Mouse (Mus musculus) 3134 (cell line): ENCODE data around the gene Scn3a.
A peak's percentile ranks its signal among the peaks of the same experiment; 100 is the strongest.

ENCODE experiments used
- DNase-seq: peaks from one replicate; pipeline ENCODE4 v3.0.0-alpha.2; 2011; ENCODE audit warnings: low spot score; ENCODE audit not compliant: insufficient read length; ENCODE audit errors: extremely low read depth

Scn3a gene

DNA sequence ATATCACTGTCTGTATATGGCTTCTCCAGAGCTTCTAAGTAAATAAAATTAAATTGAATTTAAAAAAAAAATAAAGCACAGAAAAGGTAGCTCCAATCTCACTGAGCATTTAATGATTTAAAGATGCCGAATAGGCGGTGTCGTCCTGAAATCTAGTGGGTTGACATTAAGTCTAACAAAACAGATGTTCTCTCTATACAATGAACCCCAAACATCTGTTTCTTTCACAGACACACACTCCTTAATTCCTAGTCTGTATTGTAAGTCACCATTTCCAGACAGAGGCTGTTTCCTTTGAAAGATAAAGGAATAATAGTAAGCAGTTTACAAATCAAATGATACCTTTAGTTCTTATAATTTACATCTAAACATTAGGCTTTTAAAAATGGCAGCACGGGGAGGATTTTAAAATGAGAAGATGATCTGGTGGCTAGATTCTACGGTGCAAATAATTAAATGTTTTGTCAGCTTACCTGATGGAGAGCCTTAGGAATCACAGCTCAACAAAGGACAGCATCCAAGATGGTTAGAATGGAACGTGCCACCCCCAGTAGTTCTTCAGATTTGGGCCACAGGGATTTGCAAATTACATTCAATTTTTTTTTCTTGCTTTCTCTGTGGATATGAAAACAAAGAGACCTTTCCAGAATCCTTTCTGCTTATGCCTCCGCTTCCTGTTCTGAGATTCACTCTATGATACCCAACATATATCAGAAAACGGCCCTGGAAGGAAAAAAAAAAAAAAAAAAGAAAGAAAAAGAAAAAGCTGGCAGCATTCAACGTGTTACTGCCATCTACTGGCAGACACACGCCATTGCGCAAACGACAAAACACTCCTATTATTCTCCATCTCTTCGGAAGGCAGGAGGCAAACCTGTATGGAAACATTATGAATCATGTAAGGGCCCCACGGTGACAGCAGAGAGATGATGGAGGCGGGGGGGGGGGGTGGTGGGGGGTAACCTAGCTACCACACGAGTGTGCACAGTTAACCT, at the start of gene Scn3a:
Scn3a (minus strand) TSS at position 835 of the 995 bp plus-strand sequence.
- no peak for DNase-seq

DNA sequence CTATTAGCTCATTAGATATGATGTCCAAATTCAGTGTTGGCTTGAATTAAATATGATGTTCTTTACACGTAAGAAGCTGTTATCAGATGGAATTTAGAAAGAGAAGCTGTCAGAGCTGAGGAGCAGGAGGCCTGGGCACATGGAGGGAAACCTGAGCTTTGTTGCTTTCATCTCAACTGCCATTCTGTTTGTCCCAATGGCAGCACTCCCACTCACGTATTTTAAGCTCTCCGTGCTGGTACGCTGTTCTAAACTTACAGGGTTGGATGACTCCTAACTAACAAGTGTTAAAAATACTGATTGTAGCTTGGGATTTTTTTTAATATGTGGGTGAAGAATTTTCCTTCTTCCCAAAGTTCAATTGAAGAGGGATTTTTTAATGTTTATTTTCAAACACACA, 44.5 kb upstream of the Scn3a start:
- DNase-seq = no peak

DNA sequence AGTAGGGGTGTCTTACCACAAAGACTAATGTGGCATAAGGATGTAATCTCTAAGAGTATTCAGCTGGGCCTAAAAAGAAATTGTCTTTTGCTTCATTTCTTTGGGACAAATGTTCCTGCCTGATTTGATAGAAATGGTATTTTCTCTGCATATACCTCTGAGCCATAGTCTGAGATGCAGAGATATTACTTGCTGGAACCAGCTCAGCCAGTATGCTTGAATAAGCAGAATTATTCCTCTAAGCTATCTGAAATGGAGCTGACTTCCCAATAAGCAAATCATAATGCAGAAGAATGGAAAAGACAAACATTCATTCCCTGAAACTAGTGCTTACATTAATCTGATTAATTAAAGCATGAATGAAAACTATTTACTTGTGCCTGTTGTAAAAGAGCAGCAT, 40.4 kb upstream of the Scn3a start:
- no peak for DNase-seq

DNA sequence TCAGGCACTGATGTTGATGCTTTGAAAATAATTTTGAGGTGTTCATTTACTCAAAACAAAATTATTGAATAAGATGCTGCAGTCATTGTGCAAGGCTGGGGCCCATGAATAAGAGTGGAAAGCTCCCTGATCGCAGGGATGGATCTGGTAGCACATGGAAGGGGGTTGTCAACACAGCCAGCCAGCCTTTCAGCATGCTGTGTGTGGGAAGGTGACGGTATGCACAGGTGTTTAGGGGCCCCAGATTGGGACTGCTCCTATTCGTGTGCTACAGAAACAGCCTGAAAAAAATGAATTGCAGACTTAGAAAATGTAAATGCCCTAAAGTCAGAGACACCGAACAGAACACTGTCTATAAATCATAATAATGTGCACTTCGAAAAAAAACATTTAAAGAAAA, 20.3 kb upstream of the Scn3a start:
- DNase-seq = no peak

GRCm38 (mm10) chr2:65567925-65568324, 498 bp upstream of the Scn3a start:
- no peak for DNase-seq

- no peak for DNase-seq
These were observed 3.5 kb downstream of the Scn3a start for GRCm38 (mm10) chr2:65563898-65564297.

GRCm38 (mm10) chr2:65557719-65558118, 9.7 kb downstream of the Scn3a start:
- DNase-seq = no peak

- DNase-seq = no peak
These were observed 12.8 kb downstream of the Scn3a start for GRCm38 (mm10) chr2:65554662-65555061.

DNA sequence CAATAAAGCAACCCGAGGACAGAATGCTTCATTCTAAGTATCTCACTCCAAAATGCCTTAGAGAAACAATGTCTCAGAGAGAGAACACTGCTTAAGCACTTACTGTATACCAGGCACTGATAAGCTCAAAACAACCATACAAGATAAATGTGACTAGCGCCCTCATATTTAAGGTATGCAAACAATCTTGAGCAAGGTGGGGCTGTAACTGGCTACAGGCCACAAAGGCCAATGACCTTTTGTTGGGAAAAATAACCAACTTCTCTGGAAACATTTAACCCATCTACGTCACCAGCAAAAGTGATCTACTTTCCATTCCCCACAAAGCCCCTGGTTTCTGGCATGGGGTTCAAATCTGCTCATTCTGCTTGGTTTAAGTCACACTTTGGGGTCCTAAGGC, 14.0 kb downstream of the Scn3a start:
- no peak for DNase-seq

DNA sequence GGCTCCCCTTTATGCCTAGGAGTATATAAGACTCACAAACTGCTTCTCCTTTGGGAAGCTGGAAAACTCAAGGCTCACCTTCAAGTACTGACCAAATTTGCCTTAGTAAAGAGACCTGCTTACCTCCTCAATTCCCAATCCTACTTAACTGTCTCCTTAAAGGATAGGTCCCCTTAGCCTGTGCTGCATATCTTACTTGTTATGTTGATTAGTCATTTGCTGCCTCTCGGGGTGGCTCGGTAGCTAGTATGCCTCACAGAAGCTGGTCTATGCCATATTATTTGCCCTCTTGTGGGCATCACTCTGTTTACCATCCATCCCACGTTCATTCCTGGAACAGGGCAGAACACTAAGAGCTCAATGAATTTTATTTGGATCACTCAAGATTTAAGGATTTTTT, 14.7 kb downstream of the Scn3a start:
- DNase-seq = no peak

DNA sequence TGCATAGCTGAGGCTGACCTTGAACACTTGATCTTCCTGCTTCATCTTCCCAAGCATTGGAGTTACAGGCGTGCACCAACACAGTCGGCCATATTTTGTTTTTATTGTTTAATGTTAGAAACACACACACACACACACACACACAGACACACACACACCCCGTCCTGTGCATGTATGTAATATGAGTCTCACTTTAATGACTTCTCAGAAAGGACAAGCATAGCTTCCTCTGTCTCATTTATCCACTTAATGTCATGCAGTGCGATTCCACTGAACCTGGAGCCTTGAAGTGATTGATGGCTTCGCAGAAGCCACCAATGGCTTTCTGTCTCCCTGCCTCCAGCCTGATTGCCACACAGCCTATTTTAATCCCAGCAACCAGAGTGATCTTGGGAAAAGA, 15.2 kb downstream of the Scn3a start:
- no peak for DNase-seq

DNA sequence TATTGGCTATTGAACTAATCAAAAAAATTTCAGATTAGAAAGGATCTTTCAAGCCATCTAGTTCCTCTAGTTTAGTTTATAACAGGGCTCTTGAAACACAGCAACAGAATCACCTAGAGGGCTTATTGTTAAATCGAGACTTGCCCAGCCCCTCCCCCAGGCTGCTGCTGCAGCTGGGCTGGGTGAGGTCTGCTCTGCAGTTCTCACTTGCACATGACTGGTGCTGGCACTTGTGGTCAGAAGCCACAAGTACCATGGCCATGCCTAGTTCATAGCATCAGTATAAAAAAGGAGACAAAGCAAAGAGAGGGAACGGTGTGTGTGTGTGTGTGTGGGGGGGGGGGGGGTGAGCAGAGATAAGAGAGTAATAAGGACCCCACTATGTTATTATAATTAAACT, 15.7 kb downstream of the Scn3a start:
- DNase-seq = peak; percentile 63

- no peak for DNase-seq
These were observed 16.9 kb downstream of the Scn3a start for GRCm38 (mm10) chr2:65550564-65550963.

- DNase-seq = no peak
These were observed 18.8 kb downstream of the Scn3a start for GRCm38 (mm10) chr2:65548665-65549064.

DNA sequence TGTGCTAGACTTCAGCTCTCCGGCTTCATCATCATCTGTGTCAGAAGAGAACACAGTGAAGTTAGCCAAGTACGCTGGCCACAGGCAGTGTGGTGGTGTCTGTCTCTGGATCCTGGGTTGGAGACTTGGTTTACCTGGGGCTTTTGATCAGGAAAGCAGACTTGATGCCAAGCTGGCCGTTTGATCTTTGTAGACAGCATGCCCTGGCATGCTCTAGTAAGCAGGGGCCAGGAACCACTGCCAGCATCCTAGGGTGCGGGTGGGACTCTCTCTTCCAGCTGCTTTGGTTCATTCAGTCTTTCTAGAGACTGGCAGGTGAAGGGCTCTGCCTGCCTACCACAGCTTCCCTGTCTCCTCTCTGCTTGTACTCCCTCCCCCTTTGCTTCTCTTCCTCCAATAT, 20.1 kb downstream of the Scn3a start:
- DNase-seq = no peak

DNA sequence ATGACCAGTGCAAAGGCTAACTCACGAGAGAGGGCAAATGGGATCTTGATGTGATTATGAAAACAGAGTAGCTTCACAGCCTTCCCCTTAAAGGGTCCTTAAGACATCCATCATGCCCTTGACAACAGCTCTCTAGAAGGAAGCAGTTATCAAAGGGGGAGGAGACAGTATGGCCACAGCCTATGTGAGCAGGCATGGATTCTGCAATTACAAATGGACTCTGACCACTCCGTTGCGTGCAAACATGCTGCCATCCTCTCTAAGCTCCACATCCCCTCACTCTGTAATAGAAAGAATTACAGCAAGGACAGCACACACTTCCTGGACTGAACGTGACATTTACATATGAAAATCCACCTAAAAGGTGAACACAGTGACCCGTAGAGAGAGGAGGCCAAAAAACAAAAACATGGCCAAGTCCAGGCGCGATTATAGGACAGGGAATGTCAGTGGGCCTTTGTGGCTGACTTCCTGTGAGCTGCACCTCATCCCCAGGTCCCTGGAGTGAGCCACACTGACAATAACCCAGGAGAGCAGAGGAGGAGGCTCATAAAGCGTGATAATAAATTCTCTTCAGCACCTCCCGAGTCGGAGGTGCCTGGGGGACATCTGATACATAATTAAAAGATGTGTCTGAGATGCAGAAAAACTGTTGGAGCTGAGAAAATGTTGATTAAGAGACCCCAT, 24.4 kb downstream of the Scn3a start:
- no peak for DNase-seq

DNA sequence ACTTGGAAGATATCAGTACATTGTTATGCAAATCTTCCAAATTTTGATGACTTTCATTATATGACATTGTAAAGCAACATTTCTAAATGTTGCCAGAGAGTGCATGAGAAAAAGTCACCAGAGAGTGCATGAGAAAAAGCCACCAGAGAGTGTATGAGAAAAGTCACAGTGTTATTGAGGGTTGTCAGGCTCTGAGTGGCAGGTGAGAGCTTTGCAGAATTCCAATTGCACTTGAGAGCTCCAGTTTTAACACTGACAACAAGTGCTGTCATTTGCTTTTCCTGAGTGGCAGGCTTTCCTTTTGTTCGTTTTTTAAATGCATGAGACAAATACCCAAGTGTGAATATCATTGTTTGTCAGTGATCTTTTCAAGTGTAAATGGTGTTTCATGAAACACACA, 25.6 kb downstream of the Scn3a start:
- DNase-seq = no peak

DNA sequence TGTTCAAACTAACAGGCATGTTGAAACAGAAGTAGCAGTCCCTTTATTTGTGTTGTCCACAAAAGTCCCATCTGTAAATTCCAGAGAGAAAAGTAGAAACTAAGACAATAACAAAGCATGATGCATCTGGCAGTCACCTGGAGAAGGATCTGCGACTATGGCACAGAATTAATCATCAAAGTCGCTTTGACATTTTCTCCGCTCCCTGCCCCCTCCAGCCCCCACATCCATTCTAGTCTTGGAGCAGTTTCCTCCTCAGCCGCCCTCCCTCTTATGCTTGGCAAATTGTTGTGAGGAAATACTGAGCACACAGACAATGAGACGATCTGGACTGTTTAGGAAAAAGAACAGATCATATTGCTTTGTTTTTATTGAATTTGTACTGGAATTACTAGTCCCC, 29.0 kb downstream of the Scn3a start:
- DNase-seq = no peak

GRCm38 (mm10) chr2:65532127-65532854, 35.1 kb downstream of the Scn3a start:
- no peak for DNase-seq

- peak; percentile 64 for DNase-seq
These were observed 38.3 kb downstream of the Scn3a start for GRCm38 (mm10) chr2:65529148-65529547.

DNA sequence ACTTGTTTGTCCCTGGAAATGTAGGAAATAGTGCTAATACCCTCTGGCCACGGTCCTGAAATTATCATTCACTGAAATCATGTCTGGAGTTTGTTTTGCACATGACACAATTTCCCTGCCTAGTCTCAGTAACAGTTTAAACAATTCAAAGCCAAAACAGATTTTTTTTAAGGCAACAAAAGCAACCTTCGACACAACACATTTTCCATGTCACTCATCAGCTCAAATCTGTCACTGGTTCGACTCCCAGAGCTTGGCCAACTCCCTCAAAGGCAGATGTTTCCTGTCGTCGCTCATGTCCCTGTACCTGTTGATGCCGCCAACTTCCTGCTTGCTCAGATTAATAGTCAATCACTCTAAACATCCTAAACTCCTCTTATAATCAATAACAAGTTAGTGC, 50.7 kb downstream of the Scn3a start:
- no peak for DNase-seq
